Mouse (Mus musculus): ENCODE data around the gene Nfatc3. TPM values are rescaled to one million over a fixed set of nuclear protein-coding genes. Genes with fewer than 3 reads are reported as not detected.
A peak's percentile ranks its signal among the peaks of the same experiment; 100 is the strongest.

Nfatc3 gene
- total RNA-seq, 2 experiments from 2014 or later, result 22.0 to 29.4 TPM

GRCm38 (mm10) chr8:106108729-106109128, 50.1 kb downstream of the Nfatc3 start:
- peak in 1 of 2 experiments; percentile 18 for DNase-seq
- intact Hi-C loops (cut with DNase I), result no loop called here

GRCm38 (mm10) chr8:106112041-106112440, 53.4 kb downstream of the Nfatc3 start:
- intact Hi-C loops (cut with DNase I), result no loop called here
- DNase-seq, result no peak

GRCm38 (mm10) chr8:106112514-106112913, 53.9 kb downstream of the Nfatc3 start:
- intact Hi-C loops (cut with DNase I), result no loop called here
- no peak for DNase-seq

- intact Hi-C loops (cut with DNase I), result no loop called here
- DNase-seq, result peak; percentile 21 to 55
Observed at GRCm38 (mm10) chr8:106115897-106116296, 57.3 kb downstream of the Nfatc3 start.

- intact Hi-C loops (cut with DNase I), result no loop called here
- DNase-seq, result no peak
Observed at GRCm38 (mm10) chr8:106123443-106123842, 64.8 kb downstream of the Nfatc3 start.

- no peak for DNase-seq
- intact Hi-C loops (cut with DNase I), result no loop called here
Observed at GRCm38 (mm10) chr8:106126055-106126454, 67.4 kb downstream of the Nfatc3 start.

- DNase-seq, result no peak
- intact Hi-C loops (cut with DNase I), result no loop called here
Observed at GRCm38 (mm10) chr8:106127054-106127453, 68.4 kb downstream of the Nfatc3 start.

GRCm38 (mm10) chr8:106127882-106128410, 69.3 kb downstream of the Nfatc3 start:
- no peak for DNase-seq

GRCm38 (mm10) chr8:106129232-106129930, 70.7 kb downstream of the Nfatc3 start:
- intact Hi-C loops (cut with DNase I), result no loop called here
- DNase-seq, result no peak

More at GRCm38 (mm10) chr8:106127882-106128410, 69.3 kb downstream of the Nfatc3 start:
- intact Hi-C loops (cut with DNase I), result no loop called here

- intact Hi-C loops (cut with DNase I), result no loop called here
Observed at GRCm38 (mm10) chr8:106129997-106130396, 71.4 kb downstream of the Nfatc3 start.

GRCm38 (mm10) chr8:106130505-106130904, 71.9 kb downstream of the Nfatc3 start:
- intact Hi-C loops (cut with DNase I), result no loop called here
- DNase-seq, result no peak

More at GRCm38 (mm10) chr8:106129997-106130396, 71.4 kb downstream of the Nfatc3 start:
- DNase-seq, result no peak

GRCm38 (mm10) chr8:106131021-106131420, 72.4 kb downstream of the Nfatc3 start:
- no peak for DNase-seq
- intact Hi-C loops (cut with DNase I), result no loop called here

GRCm38 (mm10) chr8:106131488-106132222, 73.0 kb downstream of the Nfatc3 start:
- no peak for DNase-seq
- intact Hi-C loops (cut with DNase I), result no loop called here

- intact Hi-C loops (cut with DNase I), result no loop called here
Observed at GRCm38 (mm10) chr8:106132356-106132755, 73.7 kb downstream of the Nfatc3 start.

GRCm38 (mm10) chr8:106133526-106133925, 74.9 kb downstream of the Nfatc3 start:
- no peak for DNase-seq
- intact Hi-C loops (cut with DNase I), result no loop called here

More at GRCm38 (mm10) chr8:106132356-106132755, 73.7 kb downstream of the Nfatc3 start:
- no peak for DNase-seq

GRCm38 (mm10) chr8:106133946-106134345, 75.3 kb downstream of the Nfatc3 start:
- DNase-seq, result no peak
- intact Hi-C loops (cut with DNase I), result no loop called here

- intact Hi-C loops (cut with DNase I), result no loop called here
- DNase-seq, result no peak
Observed at GRCm38 (mm10) chr8:106134751-106135571, 76.3 kb downstream of the Nfatc3 start.

GRCm38 (mm10) chr8:106135672-106136071, 77.0 kb downstream of the Nfatc3 start:
- no peak for DNase-seq
- intact Hi-C loops (cut with DNase I), result no loop called here

GRCm38 (mm10) chr8:106136156-106137130, 77.8 kb downstream of the Nfatc3 start, which contains the start of gene Esrp2:
Gene Esrp2, minus strand, starts transcription at chr8:106136974.
- peak; percentile 46 to 58 for DNase-seq
- intact Hi-C loops (cut with DNase I), result no loop called here

Measured in heart, postnatal 14 days (tissue).